Mouse (Mus musculus): ENCODE measurements around the gene Rhbdd1.

GRCm38 (mm10) chr1:82298586-82298985 is 17.7 kb upstream of the Rhbdd1 start:
- TF ChIP-seq MYOG (IDR thresholded peaks at IDR 0.05; ENCODE audit: control insufficient read depth, extremely low read depth, insufficient read length) = no peak
- no peak for TF ChIP-seq USF1 (IDR thresholded peaks at IDR 0.05; ENCODE audit: low read depth)
- TF ChIP-seq CTCF (IDR thresholded peaks at IDR 0.05; ENCODE audit: control insufficient read depth, insufficient read depth, insufficient read length) = no peak
- no peak for TF ChIP-seq MYOD1 (IDR thresholded peaks at IDR 0.05; ENCODE audit: control insufficient read depth, insufficient read length, low read depth)
- no peak for TF ChIP-seq FOSL1 (IDR thresholded peaks at IDR 0.05; ENCODE audit: insufficient read depth, low read length, poor library complexity, severe bottlenecking)

All from C2C12 (cell line).